Mouse (Mus musculus) layer of hippocampus, adult 18-20 months (tissue): ENCODE measurements at regions not wholly inside any gene's neighbourhood (a gene's known extent, or its start where the extent isn't known, plus 50 kb on each side); places are given as distances from the start of the nearest gene placed in this dataset.

ENCODE experiments used
- DNase-seq, 2 experiments: peaks; one replicate each; pipeline ENCODE4 v3.0.0; 2022; ENCODE audit warnings: low spot score in 2 of 2

GRCm38 (mm10) chr1:137865030-137865429, 310.5 kb downstream of the Ptprc start:
- no peak for DNase-seq

- no peak for DNase-seq
These were observed 312.0 kb downstream of the Ptprc start for GRCm38 (mm10) chr1:137863506-137863905.

GRCm38 (mm10) chr1:137852262-137852661, 323.2 kb downstream of the Ptprc start:
- DNase-seq: no peak

GRCm38 (mm10) chr1:137847311-137847923, 328.1 kb downstream of the Ptprc start:
- DNase-seq: peak in 1 of 2 experiments; percentile 9

GRCm38 (mm10) chr1:137846857-137847256, 328.7 kb downstream of the Ptprc start:
- DNase-seq: no peak

GRCm38 (mm10) chr1:137840531-137840930, 335.0 kb downstream of the Ptprc start:
- no peak for DNase-seq

- no peak for DNase-seq
These were observed 335.8 kb downstream of the Ptprc start for GRCm38 (mm10) chr1:137839703-137840102.

- no peak for DNase-seq
These were observed 336.2 kb downstream of the Ptprc start for GRCm38 (mm10) chr1:137839263-137839662.

GRCm38 (mm10) chr1:137838357-137838756, 337.2 kb downstream of the Ptprc start:
- no peak for DNase-seq

GRCm38 (mm10) chr1:137833535-137833934, 342.0 kb downstream of the Ptprc start:
- no peak for DNase-seq

GRCm38 (mm10) chr1:137831284-137831683, 344.2 kb downstream of the Ptprc start:
- no peak for DNase-seq

GRCm38 (mm10) chr1:137827379-137827778, 348.1 kb downstream of the Ptprc start:
- DNase-seq: no peak

- no peak for DNase-seq
These were observed 360.1 kb downstream of the Ptprc start for GRCm38 (mm10) chr1:137815401-137815888.

- no peak for DNase-seq
These were observed 361.0 kb downstream of the Ptprc start for GRCm38 (mm10) chr1:137814556-137814955.

GRCm38 (mm10) chr1:137813716-137814115, 361.8 kb downstream of the Ptprc start:
- DNase-seq: no peak

- no peak for DNase-seq
These were observed 363.5 kb downstream of the Ptprc start for GRCm38 (mm10) chr1:137811981-137812380.

- DNase-seq: no peak
These were observed 368.8 kb downstream of the Ptprc start for GRCm38 (mm10) chr1:137806742-137807141.

GRCm38 (mm10) chr1:137806252-137806651, 369.3 kb downstream of the Ptprc start:
- DNase-seq: no peak

GRCm38 (mm10) chr1:137802119-137802518, 373.4 kb downstream of the Ptprc start:
- no peak for DNase-seq

- DNase-seq: no peak
These were observed 374.8 kb downstream of the Ptprc start for GRCm38 (mm10) chr1:137800752-137801151.

GRCm38 (mm10) chr1:137788789-137789188, 386.7 kb downstream of the Ptprc start:
- no peak for DNase-seq

- DNase-seq: no peak
These were observed 388.9 kb downstream of the Ptprc start for GRCm38 (mm10) chr1:137786653-137787052.

GRCm38 (mm10) chr1:137774586-137774985, 400.9 kb downstream of the Ptprc start:
- DNase-seq: no peak
